Mouse (Mus musculus): ENCODE measurements around the gene Ccdc58. TPM values are rescaled to one million over a fixed set of nuclear protein-coding genes. Genes with fewer than 3 reads are reported as not detected.
"Not testable (repeated sequence)": the region's sequence is repeated elsewhere in the genome, so short reads cannot be mapped to it uniquely, and the experiment has no call there.

Ccdc58 gene
- total and polyA plus RNA-seq, 3 experiments = 98.3 to 183 TPM; not detected in 1

- TF ChIP-seq NELFE (IDR thresholded peaks at IDR 0.05; ENCODE audit: low read depth, low read length) (no peak), TAL1 (IDR thresholded peaks at IDR 0.05; ENCODE audit: low read length) (no peak), NRF1 (IDR thresholded peaks at IDR 0.05; ENCODE audit: insufficient read depth, low read depth, low read length, poor library complexity, severe bottlenecking) (no peak), HCFC1 (IDR thresholded peaks at IDR 0.05; ENCODE audit: low read depth, low read length) (no peak), BHLHE40 (IDR thresholded peaks at IDR 0.05; ENCODE audit: borderline replicate concordance, low read depth, low read length) (no peak), TCF12 (IDR thresholded peaks at IDR 0.05; ENCODE audit: low read depth, low read length) (no peak), MAX (IDR thresholded peaks at IDR 0.05; ENCODE audit: low read length) (no peak), KAT2A (conservative IDR thresholded peaks at IDR 0.05; ENCODE audit: low read depth, low read length) (no peak), POLR2AphosphoS2 (IDR thresholded peaks at IDR 0.05; ENCODE audit: low read length) (no peak), ZMIZ1 (IDR thresholded peaks at IDR 0.05; ENCODE audit: low read depth, low read length) (no peak), ZKSCAN1 (IDR thresholded peaks at IDR 0.05; ENCODE audit: low read depth, low read length) (no peak), MXI1 (IDR thresholded peaks at IDR 0.05; ENCODE audit: low read depth, low read length) (no peak)
- Histone ChIP-seq H3K27ac (ENCODE audit: control insufficient read depth, low read depth, low read length) (no peak overlapping the region), H3K79me2 (ENCODE audit: control insufficient read depth, insufficient read depth, low read length, poor library complexity) (no peaks in the 10 kb centered on the region), H3K9ac (ENCODE audit: control insufficient read depth, low read depth, low read length, poor library complexity, severe bottlenecking) (no peak overlapping the region), H3K36me3 (ENCODE audit: control insufficient read depth in 1 of 2, insufficient read depth in 2 of 2, low read length in 2 of 2) (no peaks in the 10 kb centered on the region), H3K4me1 (ENCODE audit: control insufficient read depth in 1 of 2, insufficient read depth in 2 of 2, low read length in 2 of 2) (no peaks in the 10 kb centered on the region), H3K27me3 (ENCODE audit: control insufficient read depth in 1 of 2, insufficient read depth in 2 of 2, low read length in 2 of 2) (no peaks in the 10 kb centered on the region), H3K4me3 (ENCODE audit: control insufficient read depth in 1 of 2, insufficient read depth in 1 of 2, low read depth in 2 of 2, low read length in 2 of 2) (no peak overlapping the region), H3K9me3 (replicated peaks; ENCODE audit: insufficient read depth, low read length) (no peaks in the 10 kb centered on the region)
- no peak for DNase-seq (ENCODE audit: low read depth, low spot score)
Observed at GRCm38 (mm10) chr16:36102211-36102610, 30.7 kb downstream of the Ccdc58 start.

GRCm38 (mm10) chr16:36111486-36111885, 40.0 kb downstream of the Ccdc58 start:
- not testable (repeated sequence) for DNase-seq (ENCODE audit: low read depth, low spot score); H3K4me1 ChIP-seq (ENCODE audit: control insufficient read depth in 1 of 2, insufficient read depth in 2 of 2, low read length in 2 of 2); H3K27me3 ChIP-seq (ENCODE audit: control insufficient read depth in 1 of 2, insufficient read depth in 2 of 2, low read length in 2 of 2); H3K9me3 ChIP-seq (replicated peaks; ENCODE audit: insufficient read depth, low read length); H3K27ac ChIP-seq (ENCODE audit: control insufficient read depth, low read depth, low read length); H3K4me3 ChIP-seq (ENCODE audit: control insufficient read depth in 1 of 2, insufficient read depth in 1 of 2, low read depth in 2 of 2, low read length in 2 of 2); H3K9ac ChIP-seq (ENCODE audit: control insufficient read depth, low read depth, low read length, poor library complexity, severe bottlenecking); H3K36me3 ChIP-seq (ENCODE audit: control insufficient read depth in 1 of 2, insufficient read depth in 2 of 2, low read length in 2 of 2); H3K79me2 ChIP-seq (ENCODE audit: control insufficient read depth, insufficient read depth, low read length, poor library complexity)

- not testable (repeated sequence) for H3K4me3 ChIP-seq (ENCODE audit: control insufficient read depth in 1 of 2, insufficient read depth in 1 of 2, low read depth in 2 of 2, low read length in 2 of 2); H3K79me2 ChIP-seq (ENCODE audit: control insufficient read depth, insufficient read depth, low read length, poor library complexity)
Observed at GRCm38 (mm10) chr16:36115751-36116150, 44.3 kb downstream of the Ccdc58 start.

More at GRCm38 (mm10) chr16:36115751-36116150, 44.3 kb downstream of the Ccdc58 start:
- H3K36me3 ChIP-seq (ENCODE audit: control insufficient read depth in 1 of 2, insufficient read depth in 2 of 2, low read length in 2 of 2); H3K27me3 ChIP-seq (ENCODE audit: control insufficient read depth in 1 of 2, insufficient read depth in 2 of 2, low read length in 2 of 2); H3K9me3 ChIP-seq (replicated peaks; ENCODE audit: insufficient read depth, low read length); H3K27ac ChIP-seq (ENCODE audit: control insufficient read depth, low read depth, low read length); H3K9ac ChIP-seq (ENCODE audit: control insufficient read depth, low read depth, low read length, poor library complexity, severe bottlenecking); DNase-seq (ENCODE audit: low read depth, low spot score); H3K4me1 ChIP-seq (ENCODE audit: control insufficient read depth in 1 of 2, insufficient read depth in 2 of 2, low read length in 2 of 2): not testable (repeated sequence)

Data from MEL (cell line).